22 mouse cellular contexts compared by ENCODE assay signal in genomic region chr1:136558762-136559161, GRCm38 (mm10).
DNase-seq lines count a peak whose midpoint lies in the region; ATAC-seq lines count a peak whose summit lies in the region.
"Had no signal": no experiment of that assay in that cellular context is flagged by ENCODE, and none has a peak within 500 bp of the region (broad histone marks: within the 10 kb centered on the region; RNA-seq: fewer than 3 reads in every experiment).

No protein-coding gene starts in this region.

- H3K4me2 ChIP-seq in kidney, embryonic 15.5 days: no peak overlapping the region
- H3K4me2 ChIP-seq: embryonic facial prominence, embryonic 13.5 days; heart, embryonic 11.5 days; hindbrain, embryonic 13.5 days; intestine, embryonic 15.5 days had no signal

- H3K27me3 ChIP-seq in kidney, embryonic 15.5 days: no peaks in the 10 kb centered on the region
- H3K27me3 ChIP-seq: embryonic facial prominence, embryonic 13.5 days; hindbrain, embryonic 13.5 days; intestine, embryonic 15.5 days had no signal

- H3K9ac ChIP-seq in kidney, embryonic 15.5 days: no peak overlapping the region
- H3K9ac ChIP-seq: embryonic facial prominence, embryonic 13.5 days; hindbrain, embryonic 13.5 days; intestine, embryonic 15.5 days had no signal

- no peaks in the 10 kb centered on the region for H3K9me3 ChIP-seq in kidney, embryonic 15.5 days (replicated peaks)
- H3K9me3 ChIP-seq: embryonic facial prominence, embryonic 13.5 days; forebrain, embryonic 10.5 days; hindbrain, embryonic 10.5 days; hindbrain, embryonic 13.5 days; intestine, embryonic 15.5 days had no signal

- WGBS in kidney, embryonic 15.5 days: 61% methylated on average over 5 of the region's 5 CpGs

- ATAC-seq in kidney, embryonic 15.5 days (replicated peaks; ENCODE audit: low FRiP score): no peak
- ATAC-seq in common myeloid progenitor, adult 5-6 weeks (replicated peaks; ENCODE audit: low read depth, poor library complexity, severe bottlenecking): peak; percentile 79
- 0 out of 2 replicates have a peak, but pooled peaks have one; percentile 45 for ATAC-seq in megakaryocyte, adult 5-6 weeks (ENCODE audit: poor library complexity, severe bottlenecking)
- ATAC-seq: CD4-positive, CD25-positive, alpha-beta regulatory T cell, adult 4 months; forebrain, embryonic 14.5 days; hindbrain, embryonic 16.5 days; intestine, embryonic 15.5 days had no signal

- H3K4me3 ChIP-seq in kidney, embryonic 15.5 days (replicated peaks): no peak overlapping the region
- H3K4me3 ChIP-seq: embryonic facial prominence, embryonic 13.5 days; forebrain, embryonic 10.5 days; hindbrain, embryonic 10.5 days; hindbrain, embryonic 13.5 days; intestine, embryonic 15.5 days had no signal

- peaks cover 32% of the 10 kb centered on the region for H3K4me1 ChIP-seq in kidney, embryonic 15.5 days

- H3K27ac ChIP-seq in kidney, embryonic 15.5 days: 0 out of 2 replicates have a peak overlapping the region, but pooled peaks have one; percentile 33
- H3K27ac ChIP-seq: embryonic facial prominence, embryonic 13.5 days; forebrain, embryonic 10.5 days; hindbrain, embryonic 10.5 days; hindbrain, embryonic 13.5 days; intestine, embryonic 15.5 days had no signal

- no peaks in the 10 kb centered on the region for H3K36me3 ChIP-seq in kidney, embryonic 15.5 days
- H3K36me3 ChIP-seq: embryonic facial prominence, embryonic 13.5 days; forebrain, embryonic 10.5 days; hindbrain, embryonic 10.5 days; hindbrain, embryonic 13.5 days; intestine, embryonic 15.5 days had no signal

- no peak for DNase-seq in kidney, postnatal 36 days
- no peak for DNase-seq in ovary, adult 18-20 months (ENCODE audit: low spot score)
- no peak for DNase-seq in kidney, postnatal 14 days
- DNase-seq: adrenal gland, adult 8-10 months; adrenal gland, postnatal 25 days; cerebellum, adult 18-20 months; cerebellum, adult 9-10 months; cerebellum, postnatal 14 days; gastrocnemius, postnatal 36 days; heart, adult 11 months had no signal
